Mouse (Mus musculus) stomach, embryonic 16.5 days (tissue): ENCODE results near the gene Pank3. TPM values are rescaled to one million over a fixed set of nuclear protein-coding genes. Genes with fewer than 3 reads are reported as not detected.
A peak's percentile ranks its signal among the peaks of the same experiment; 100 is the strongest.

Experiments
- ATAC-seq: fragments of 200-750 bp; cut with Nextera tagmentation; 2 replicates; pipeline ENCODE4 v1.8.0; 2017; ENCODE audit warnings: moderate number of reproducible peaks, moderate TSS enrichment; ENCODE audit not compliant: insufficient read depth, low FRiP score
- H3K27ac ChIP-seq: fragments of 300-500 bp; sonication (generic); 2 replicates; pipeline ENCODE4 v1.5.1; 2014; ENCODE audit warnings: low read length
- H3K27me3 ChIP-seq: fragments of 300-500 bp; sonication (generic); 2 replicates; pipeline ENCODE4 v1.6.1; 2014; ENCODE audit warnings: low read length, control low read depth, mixed read lengths; ENCODE audit not compliant: control insufficient read depth, insufficient read depth
- H3K36me3 ChIP-seq: fragments of 300-500 bp; sonication (generic); 2 replicates; pipeline ENCODE4 v1.6.1; 2014; ENCODE audit warnings: low read length; ENCODE audit not compliant: control insufficient read depth, insufficient read depth
- H3K4me1 ChIP-seq: fragments of 300-500 bp; sonication (generic); 2 replicates; pipeline ENCODE4 v1.6.1; 2014; ENCODE audit warnings: low read length, control low read depth, mixed read lengths; ENCODE audit not compliant: control insufficient read depth, insufficient read depth
- H3K4me2 ChIP-seq: fragments of 300-500 bp; sonication (generic); 2 replicates; pipeline ENCODE4 v1.6.1; 2014; ENCODE audit warnings: low read depth, low read length, mixed read lengths
- H3K4me3 ChIP-seq: fragments of 300-500 bp; sonication (generic); replicated peaks from 2 replicates; pipeline ENCODE4 v1.5.1; 2014; ENCODE audit warnings: mild to moderate bottlenecking, low read length
- H3K9ac ChIP-seq: fragments of 300-500 bp; sonication (generic); 2 replicates; pipeline ENCODE4 v1.6.1; 2014; ENCODE audit warnings: low read length
- H3K9me3 ChIP-seq: fragments of 300-500 bp; sonication (generic); replicated peaks from 2 replicates; pipeline ENCODE4 v1.6.1; 2016; ENCODE audit warnings: low read length, control low read depth; ENCODE audit not compliant: control insufficient read depth
- WGBS: fragments of 180-500 bp; shearing (Covaris S2); extraction: QIAGEN DNeasy Blood & Tissue Kit; methylation state at CpG from one replicate; pipeline ENCODE4 v1.1.7; 2014; 5-methylcytosine and 5-hydroxymethylcytosine counted together
- polyA plus RNA-seq: library from polyadenylated mRNA; unstranded; fragments of >200 nt; fragmentation: Nextera tagmentation; extraction: Ambion mirVana; gene quantifications from 2 replicates; pipeline ENCODE4 v1.2.1, GENCODE M21; 2015

Gene Pank3
- polyA plus RNA-seq, 1 experiment from 2014 or later = 16.5 TPM

DNA sequence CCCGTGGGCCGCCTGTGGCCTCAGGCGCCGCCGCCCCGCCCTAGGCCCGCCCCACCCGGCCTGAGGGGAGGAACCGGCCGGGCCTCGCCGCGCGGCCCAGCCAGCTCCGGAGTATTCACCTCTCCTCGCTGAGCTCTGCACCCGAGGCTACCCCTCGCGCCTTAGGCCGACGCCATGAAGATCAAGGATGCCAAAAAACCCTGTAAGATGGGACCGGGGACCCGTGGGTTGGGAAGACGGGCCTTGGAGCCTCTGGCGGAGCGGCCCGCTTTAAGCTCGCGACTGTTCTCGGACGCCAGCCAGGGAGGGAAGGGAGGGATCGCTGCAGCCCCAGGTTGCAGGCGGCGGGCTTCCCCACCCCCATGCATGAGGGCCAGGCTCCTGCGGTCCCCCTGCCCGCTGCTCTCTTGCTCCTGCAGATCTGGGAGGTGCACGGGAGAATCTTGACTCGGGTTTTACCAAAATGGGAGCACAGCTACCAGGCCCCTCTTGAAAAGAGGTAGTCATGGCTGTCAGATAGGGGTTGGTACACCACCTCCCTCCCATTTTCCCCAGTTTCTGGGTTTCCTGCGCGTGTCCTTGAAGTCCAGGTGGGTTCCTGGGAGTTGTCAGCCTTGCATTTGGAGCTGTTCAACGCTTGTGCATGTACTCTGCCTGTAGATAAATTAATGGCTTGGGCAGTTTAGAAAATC lies 608 bp downstream of the Pank3 start:
- Histone ChIP-seq H3K27ac (peak overlapping the region; percentile 95), H3K9me3 (no peaks in the 10 kb centered on the region), H3K4me1 (peaks cover 10% of the 10 kb centered on the region), H3K9ac (peak overlapping the region; percentile 98), H3K4me3 (peak overlapping the region; percentile 99), H3K4me2 (peak overlapping the region; percentile 82), H3K36me3 (no peaks in the 10 kb centered on the region), H3K27me3 (no peaks in the 10 kb centered on the region)
- under 1% methylated on average over 36 of the region's 41 CpGs for WGBS
- ATAC-seq = peak; percentile 91

DNA sequence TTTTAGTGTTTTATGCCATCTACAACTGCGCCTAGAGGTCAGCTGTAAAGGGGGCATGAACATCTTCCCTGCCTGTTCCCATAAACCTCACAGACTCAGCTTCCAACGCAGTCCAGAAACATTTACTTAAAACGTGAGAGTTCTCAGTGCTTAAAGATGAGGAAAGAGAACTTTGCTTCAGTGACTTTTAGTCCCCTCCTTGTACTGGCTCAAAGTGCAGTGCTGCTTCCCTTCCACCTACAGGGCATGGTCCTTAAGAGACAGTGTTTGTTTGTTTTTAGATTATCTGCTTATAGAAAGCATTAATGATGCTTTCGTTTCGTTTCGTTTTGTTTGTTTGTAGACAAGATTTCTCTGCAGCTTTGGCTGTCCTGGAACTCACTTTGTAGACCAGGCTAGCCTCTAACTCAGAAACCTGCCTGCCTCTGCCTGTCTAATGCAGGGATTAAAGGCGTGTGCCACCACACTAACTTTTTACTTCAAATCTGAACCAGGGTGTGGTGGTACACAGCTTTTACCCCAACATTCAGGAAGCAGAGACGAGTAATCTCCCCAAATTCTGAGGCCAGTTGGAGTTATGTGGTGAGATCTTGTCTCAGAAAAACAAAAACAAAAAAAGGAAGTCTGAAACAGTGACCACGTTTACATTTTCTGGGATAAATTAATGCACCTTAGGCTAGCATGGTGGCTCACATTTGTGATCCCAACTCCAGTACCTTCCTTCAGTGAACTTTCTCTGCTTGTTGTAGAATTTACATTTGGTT lies 1.6 kb downstream of the Pank3 start:
- no peaks in the 10 kb centered on the region for H3K27me3 ChIP-seq
- H3K4me1 ChIP-seq = peaks cover 10% of the 10 kb centered on the region
- H3K4me3 ChIP-seq = peak overlapping the region; percentile 99
- no peaks in the 10 kb centered on the region for H3K9me3 ChIP-seq
- peak overlapping the region; percentile 82 for H3K4me2 ChIP-seq
- H3K36me3 ChIP-seq = no peaks in the 10 kb centered on the region
- ATAC-seq = no peak
- peak overlapping the region; percentile 98 for H3K9ac ChIP-seq
- WGBS = 52% methylated on average over 9 of the region's 9 CpGs
- H3K27ac ChIP-seq = no peak overlapping the region

DNA sequence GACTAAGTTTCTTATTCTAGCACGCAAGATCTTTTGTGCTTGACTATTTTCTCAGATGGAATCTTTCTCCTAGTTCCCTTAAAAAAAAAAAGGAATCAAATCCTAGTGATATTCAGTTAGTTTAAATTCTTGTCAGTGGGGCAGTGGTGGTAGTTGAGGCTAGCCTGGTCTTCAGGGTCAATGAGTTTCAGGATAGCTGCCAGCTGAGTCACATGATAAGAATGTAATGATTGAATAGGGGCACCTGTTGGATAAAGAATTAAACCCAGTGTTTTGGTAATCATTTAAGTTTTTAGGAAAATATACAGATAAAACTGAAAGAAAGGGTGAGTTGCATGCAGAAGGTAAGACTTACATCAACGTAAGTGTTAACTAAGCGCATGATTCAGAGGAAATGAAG lies 6.3 kb downstream of the Pank3 start:
- ATAC-seq = no peak
- Histone ChIP-seq H3K4me1 (peaks cover 8% of the 10 kb centered on the region), H3K4me3 (no peak overlapping the region), H3K4me2 (no peak overlapping the region), H3K9ac (no peak overlapping the region), H3K9me3 (no peaks in the 10 kb centered on the region), H3K27me3 (no peaks in the 10 kb centered on the region), H3K36me3 (peaks cover 24% of the 10 kb centered on the region), H3K27ac (no peak overlapping the region)
- 97% methylated on average over 3 of the region's 3 CpGs for WGBS

DNA sequence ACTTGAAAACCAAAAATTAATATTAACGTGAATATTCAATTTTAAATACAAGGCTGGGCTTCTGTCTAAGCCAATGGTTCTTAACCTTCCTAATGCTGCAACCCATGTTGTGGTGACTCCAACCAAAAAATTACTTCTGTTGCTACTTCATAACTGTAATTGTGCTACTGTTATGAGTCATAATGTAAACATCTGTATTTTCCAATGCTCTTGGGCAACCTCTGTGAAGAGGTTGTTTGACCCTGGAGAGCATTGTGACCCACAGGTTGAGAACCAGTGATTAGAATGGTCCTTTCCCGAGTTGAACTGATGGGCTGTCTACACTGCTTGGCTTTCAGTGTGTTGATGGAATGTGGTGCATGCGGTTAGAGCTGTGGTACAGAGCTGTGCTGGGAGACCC lies 7.2 kb downstream of the Pank3 start:
- no peak for ATAC-seq
- no peaks in the 10 kb centered on the region; the same call in 1 of the 2 replicates for H3K4me1 ChIP-seq

DNA sequence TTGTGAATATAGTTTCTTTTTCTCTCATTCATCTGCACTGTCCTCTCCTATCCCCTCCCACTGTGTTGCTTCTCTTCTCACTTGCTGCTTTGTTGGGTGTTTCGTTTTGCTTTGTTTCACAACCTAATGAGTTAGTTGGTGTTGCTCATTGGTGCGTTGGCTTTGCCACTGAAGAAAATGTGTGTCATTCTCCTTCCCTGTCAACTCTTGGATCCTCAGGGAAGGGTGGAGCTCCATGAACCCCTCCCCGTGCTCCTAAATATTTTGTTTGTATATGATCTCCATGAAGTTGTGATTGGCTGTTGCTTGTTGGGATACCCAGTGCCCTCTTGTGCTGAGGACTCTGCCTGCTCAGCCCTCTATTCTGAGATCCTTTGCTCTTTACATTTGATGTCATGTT lies 11.1 kb downstream of the Pank3 start:
- peaks cover 52% of the 10 kb centered on the region for H3K36me3 ChIP-seq
- no peak for ATAC-seq
- no peaks in the 10 kb centered on the region for H3K4me1 ChIP-seq
- H3K9ac ChIP-seq = no peak overlapping the region
- H3K4me2 ChIP-seq = no peak overlapping the region
- no peak overlapping the region for H3K4me3 ChIP-seq
- H3K27me3 ChIP-seq = no peaks in the 10 kb centered on the region
- no peaks in the 10 kb centered on the region for H3K9me3 ChIP-seq
- H3K27ac ChIP-seq = no peak overlapping the region
- 82% methylated on average over 3 of the region's 3 CpGs for WGBS

More for the DNA sequence above, 7.2 kb downstream of the Pank3 start:
- no peak overlapping the region for H3K27ac ChIP-seq
- H3K36me3 ChIP-seq = peaks cover 24% of the 10 kb centered on the region
- H3K27me3 ChIP-seq = no peaks in the 10 kb centered on the region
- no peak overlapping the region for H3K4me3 ChIP-seq
- H3K4me2 ChIP-seq = no peak overlapping the region
- WGBS = 85% methylated on average over 3 of the region's 3 CpGs
- no peaks in the 10 kb centered on the region for H3K9me3 ChIP-seq
- H3K9ac ChIP-seq = no peak overlapping the region

DNA sequence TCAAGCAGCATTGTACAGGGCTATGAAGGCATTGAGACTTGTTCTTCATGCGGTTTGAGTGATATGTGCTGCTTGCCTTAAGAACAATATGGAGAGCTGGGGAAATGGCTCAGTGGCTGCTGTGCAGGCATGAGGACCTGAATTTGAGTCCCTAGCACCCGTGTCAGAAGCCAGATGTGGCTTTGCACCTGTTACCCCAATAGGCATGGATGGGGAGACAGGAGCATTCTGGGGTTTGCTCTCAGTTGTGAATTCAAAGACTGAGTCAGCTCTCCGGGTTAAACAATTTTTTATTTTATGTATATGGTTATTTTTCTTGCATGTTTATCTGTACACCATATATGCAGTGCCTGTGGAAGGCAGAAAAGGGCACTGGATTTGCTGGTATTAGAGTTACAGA lies 13.2 kb downstream of the Pank3 start:
- WGBS = 97% methylated on average over 3 of the region's 3 CpGs
- no peak for ATAC-seq

DNA sequence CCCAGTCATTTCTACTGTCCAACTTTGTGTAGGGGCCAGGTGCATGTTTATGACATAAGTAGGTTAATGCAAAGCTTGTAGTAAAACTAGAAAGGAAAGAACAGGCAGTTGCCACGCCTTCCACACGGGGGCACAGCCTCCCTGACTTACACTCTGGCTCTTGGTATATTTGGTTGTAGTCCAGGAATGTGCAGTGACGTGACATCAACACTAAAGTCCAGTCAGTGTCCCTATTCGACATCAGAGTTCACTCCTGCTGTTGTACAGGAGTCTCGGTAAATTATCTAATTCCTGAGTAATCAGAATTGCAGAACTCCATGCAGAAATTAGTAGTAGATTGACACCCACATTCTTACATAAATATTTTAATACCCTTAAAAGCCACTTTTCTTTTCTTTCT lies 13.8 kb downstream of the Pank3 start:
- Histone ChIP-seq H3K4me2 (no peak overlapping the region), H3K27me3 (no peaks in the 10 kb centered on the region), H3K4me1 (no peaks in the 10 kb centered on the region), H3K36me3 (peaks cover 41% of the 10 kb centered on the region), H3K27ac (no peak overlapping the region), H3K4me3 (no peak overlapping the region), H3K9ac (no peak overlapping the region), H3K9me3 (no peaks in the 10 kb centered on the region)
- WGBS = 86% methylated on average over 5 of the region's 5 CpGs
- no peak for ATAC-seq

More for the DNA sequence above, 13.2 kb downstream of the Pank3 start:
- H3K9me3 ChIP-seq = no peaks in the 10 kb centered on the region
- H3K27me3 ChIP-seq = no peaks in the 10 kb centered on the region
- H3K9ac ChIP-seq = no peak overlapping the region
- no peak overlapping the region for H3K4me3 ChIP-seq
- H3K4me2 ChIP-seq = no peak overlapping the region
- H3K27ac ChIP-seq = no peak overlapping the region
- H3K4me1 ChIP-seq = no peaks in the 10 kb centered on the region
- peaks cover 47% of the 10 kb centered on the region for H3K36me3 ChIP-seq

DNA sequence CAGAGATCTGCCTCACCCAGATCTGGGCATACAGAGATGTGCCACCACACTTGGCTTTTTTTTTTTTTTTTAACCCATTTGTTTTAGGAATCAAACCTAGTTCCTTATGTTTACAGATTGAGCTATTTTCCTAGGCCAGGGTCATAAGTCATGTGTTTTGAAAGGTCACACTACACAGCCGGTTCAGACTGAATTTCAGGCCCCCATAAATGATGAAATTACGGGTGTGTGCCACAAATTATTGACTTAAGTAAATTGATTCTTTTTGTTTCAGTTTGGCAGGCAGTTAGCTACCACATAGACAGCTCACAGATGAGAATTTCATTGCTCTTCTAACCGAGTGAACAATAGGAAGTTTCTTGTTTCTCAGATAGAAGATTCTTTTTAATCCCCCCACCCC lies 14.7 kb downstream of the Pank3 start:
- Histone ChIP-seq H3K4me2 (no peak overlapping the region), H3K36me3 (peaks cover 32% of the 10 kb centered on the region), H3K4me3 (no peak overlapping the region), H3K27me3 (no peaks in the 10 kb centered on the region), H3K4me1 (no peaks in the 10 kb centered on the region), H3K27ac (no peak overlapping the region), H3K9me3 (no peaks in the 10 kb centered on the region), H3K9ac (no peak overlapping the region)
- no peak for ATAC-seq
- 85% methylated on average over 3 of the region's 3 CpGs for WGBS

DNA sequence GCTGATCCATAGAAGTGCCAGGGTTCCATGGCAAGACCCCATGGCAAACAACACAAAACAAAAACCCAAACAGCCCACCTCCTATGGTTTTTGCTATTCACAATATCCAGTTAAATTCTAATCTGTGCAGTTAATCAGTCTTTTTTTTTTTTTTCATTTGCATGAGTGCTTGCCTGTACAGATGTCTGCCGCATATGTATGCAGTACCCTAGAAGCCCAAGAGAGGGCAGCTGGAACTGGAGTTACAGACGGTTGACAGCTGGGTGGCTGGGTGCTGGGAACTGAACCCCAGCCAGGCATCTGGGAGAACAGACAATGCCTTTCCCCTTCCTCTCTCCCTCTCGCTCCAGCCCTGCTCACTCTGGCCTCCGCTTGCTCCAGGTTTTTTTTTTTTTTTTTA lies 15.3 kb downstream of the Pank3 start:
- Histone ChIP-seq H3K4me1 (no peaks in the 10 kb centered on the region), H3K4me2 (no peak overlapping the region), H3K4me3 (no peak overlapping the region), H3K9me3 (no peaks in the 10 kb centered on the region), H3K9ac (no peak overlapping the region), H3K27me3 (no peaks in the 10 kb centered on the region), H3K27ac (no peak overlapping the region), H3K36me3 (peaks cover 30% of the 10 kb centered on the region)
- ATAC-seq = no peak
- WGBS = 95% methylated on average over 4 of the region's 4 CpGs
